Mouse (Mus musculus) E14TG2a.4 (cell line): ENCODE results near the gene Tbcc.

ENCODE experiments used
- H3K27me3 ChIP-seq: 2 replicates; pipeline ENCODE4 v1.6.1; 2014; ENCODE audit warnings: low read length, control low read depth; ENCODE audit not compliant: insufficient read depth
- H3K36me3 ChIP-seq: 2 replicates; pipeline ENCODE4 v1.6.1; 2014; ENCODE audit warnings: low read length, control low read depth; ENCODE audit not compliant: insufficient read depth
- H3K4me1 ChIP-seq: replicated peaks from 2 replicates; pipeline ENCODE4 v1.6.1; 2014; ENCODE audit warnings: low read depth, low read length, control low read depth
- H3K4me3 ChIP-seq: replicated peaks from 2 replicates; pipeline ENCODE4 v1.5.1; 2014; ENCODE audit warnings: mild to moderate bottlenecking, low read length
- H3K9me3 ChIP-seq: 2 replicates; pipeline ENCODE4 v1.6.1; 2014; ENCODE audit warnings: low read length, control low read depth
- CTCF ChIP-seq: conservative IDR thresholded peaks from 2 replicates; pipeline ENCODE4 v1.5.1; 2014; ENCODE audit warnings: low read length
- NANOG ChIP-seq: IDR thresholded peaks from 2 replicates; pipeline ENCODE4 v1.6.1; 2014; ENCODE audit warnings: borderline replicate concordance, low read length, mixed read lengths
- POU5F1 ChIP-seq: IDR thresholded peaks from 2 replicates; pipeline ENCODE4 v1.6.1; 2014; ENCODE audit warnings: low read length, borderline replicate concordance

Tbcc gene

DNA sequence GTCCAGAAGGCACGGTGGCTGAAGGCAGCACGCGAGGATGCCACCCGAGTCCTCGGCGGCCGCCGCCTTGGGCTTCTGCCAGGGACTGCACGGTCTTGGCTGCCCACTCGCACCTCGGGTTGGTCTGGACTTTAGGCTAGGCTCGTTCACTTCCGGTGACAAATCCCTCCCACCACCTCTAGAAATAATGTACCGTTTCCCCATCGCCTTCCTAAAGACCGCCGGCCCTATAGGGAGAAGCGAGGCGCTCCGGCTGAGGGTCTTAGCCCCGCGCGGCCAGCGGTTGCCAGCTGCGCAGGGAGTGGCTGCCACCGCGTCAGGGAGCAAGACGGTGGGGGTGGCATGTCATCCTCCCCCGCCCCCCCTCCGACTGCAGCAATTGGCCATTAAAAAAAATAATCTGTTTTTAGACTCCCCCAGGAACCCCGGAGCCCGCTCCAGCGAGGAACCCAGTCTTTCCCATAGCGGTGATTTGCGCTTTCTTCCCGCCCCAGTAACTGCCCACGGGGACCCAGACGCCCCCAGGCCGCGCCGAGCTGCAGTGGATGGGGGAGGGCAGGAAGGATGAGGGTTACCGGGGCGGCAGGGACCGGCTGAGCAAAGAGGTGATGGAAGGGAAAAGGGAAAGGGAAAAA, 917 bp upstream of the Tbcc start:
- Histone ChIP-seq H3K27me3 (no peaks in the 10 kb centered on the region), H3K9me3 (no peaks in the 10 kb centered on the region), H3K36me3 (peaks cover 30% of the 10 kb centered on the region), H3K4me1 (peaks cover 76% of the 10 kb centered on the region), H3K4me3 (peak overlapping the region; percentile 92)
- TF ChIP-seq NANOG (no peak), CTCF (no peak)

DNA sequence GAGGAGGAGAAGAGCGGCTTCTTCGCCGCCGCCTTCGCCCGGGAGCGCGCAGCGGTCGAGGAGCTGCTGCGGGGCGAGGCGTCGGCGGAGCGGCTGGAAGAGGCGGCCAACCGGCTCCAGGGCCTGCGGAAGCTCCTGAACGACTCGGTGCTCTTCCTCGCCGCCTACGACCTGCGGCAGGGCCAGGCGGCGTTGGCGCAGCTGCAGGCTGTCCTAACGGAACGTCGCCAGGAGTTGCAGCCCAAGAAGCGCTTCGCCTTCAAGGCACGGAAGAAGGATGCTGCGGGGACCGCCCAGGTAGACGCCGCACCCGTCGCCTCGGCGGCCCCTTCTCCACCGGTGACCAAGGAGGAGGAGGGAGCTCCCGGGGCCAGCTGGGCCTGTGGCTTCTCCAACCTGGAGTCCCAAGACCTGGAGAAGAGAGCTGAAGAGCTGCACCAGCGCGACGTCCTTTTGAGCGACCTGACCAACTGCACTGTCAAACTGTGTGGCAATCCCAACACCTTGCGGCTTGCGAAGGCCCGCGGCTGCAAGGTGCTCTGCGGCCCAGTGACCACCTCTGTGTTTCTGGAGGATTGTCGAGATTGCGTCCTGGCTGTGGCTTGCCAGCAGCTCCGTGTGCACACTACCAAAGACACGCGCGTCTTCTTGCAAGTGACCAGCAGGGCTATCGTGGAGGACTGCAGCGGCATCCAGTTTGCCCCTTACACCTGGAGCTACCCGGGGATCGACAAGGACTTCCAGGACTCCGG, 535 bp downstream of the Tbcc start:
- Histone ChIP-seq H3K36me3 (peaks cover 30% of the 10 kb centered on the region), H3K4me3 (peak overlapping the region; percentile 93), H3K4me1 (peaks cover 72% of the 10 kb centered on the region), H3K9me3 (no peaks in the 10 kb centered on the region), H3K27me3 (no peaks in the 10 kb centered on the region)
- TF ChIP-seq CTCF (no peak), NANOG (no peak), POU5F1 (no peak)

DNA sequence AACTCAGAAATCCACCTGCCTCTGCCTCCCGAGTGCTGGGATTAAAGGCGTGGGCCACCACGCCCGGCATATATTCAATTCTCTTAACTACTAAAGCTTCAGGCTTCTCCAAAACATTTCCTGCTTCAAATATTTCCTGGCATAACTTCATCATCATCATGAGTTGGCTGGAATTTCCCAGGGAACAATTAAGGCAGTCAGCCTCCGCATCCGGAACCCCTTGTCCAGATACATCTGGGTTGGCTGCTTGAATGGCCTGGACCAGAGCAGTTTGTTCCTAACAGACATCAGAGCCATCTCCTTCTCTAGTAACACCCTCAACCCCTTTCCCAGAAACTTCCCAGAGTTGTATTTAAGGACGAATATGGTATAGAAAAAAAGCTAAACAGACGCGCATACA, 4.9 kb downstream of the Tbcc start:
- Histone ChIP-seq H3K4me1 (peaks cover 54% of the 10 kb centered on the region), H3K4me3 (no peak overlapping the region), H3K9me3 (no peaks in the 10 kb centered on the region), H3K27me3 (0 out of 2 replicates have a peak, but pooled peaks cover 2% of the 10 kb centered on the region), H3K36me3 (peaks cover 27% of the 10 kb centered on the region)
- TF ChIP-seq NANOG (no peak), POU5F1 (no peak), CTCF (no peak)

DNA sequence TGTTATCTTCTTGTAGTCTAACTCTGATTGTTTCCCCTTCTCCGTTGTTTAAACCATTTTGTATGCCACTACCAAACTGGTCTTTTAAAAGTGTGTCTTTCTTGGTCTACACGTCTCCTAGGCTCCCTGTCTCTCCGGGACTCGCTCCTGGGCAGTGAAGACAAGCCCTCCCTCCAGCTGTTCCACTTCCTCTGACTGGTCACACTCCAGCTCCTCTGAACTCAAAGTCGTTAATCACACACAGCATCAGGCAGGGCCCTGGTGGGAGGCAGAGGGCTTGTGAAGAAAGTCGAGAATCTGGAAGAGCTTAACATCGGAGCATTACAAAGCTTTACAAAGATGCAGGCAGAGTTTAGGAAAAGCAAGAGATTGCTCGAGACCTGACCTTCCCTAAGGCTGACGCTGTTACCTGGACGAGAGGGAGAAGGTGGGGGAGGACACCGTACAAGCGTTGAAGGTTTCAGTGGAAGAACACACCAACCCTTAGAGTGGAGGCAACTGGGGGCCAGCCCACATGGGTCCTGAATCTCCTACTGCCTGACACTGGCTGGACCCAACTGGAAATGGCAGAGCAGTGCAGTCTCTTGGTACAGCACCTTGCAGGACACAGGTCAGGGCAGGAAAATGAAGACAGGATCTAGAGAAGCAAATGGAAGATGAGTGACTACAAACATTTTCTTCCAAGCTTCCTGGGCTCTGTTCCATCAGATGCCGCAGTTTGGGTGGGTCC, 6.9 kb downstream of the Tbcc start:
- Histone ChIP-seq H3K4me1 (peaks cover 52% of the 10 kb centered on the region), H3K9me3 (no peaks in the 10 kb centered on the region), H3K4me3 (no peak overlapping the region), H3K27me3 (0 out of 2 replicates have a peak, but pooled peaks cover 2% of the 10 kb centered on the region), H3K36me3 (peaks cover 15% of the 10 kb centered on the region)
- TF ChIP-seq CTCF (no peak), NANOG (no peak), POU5F1 (no peak)

DNA sequence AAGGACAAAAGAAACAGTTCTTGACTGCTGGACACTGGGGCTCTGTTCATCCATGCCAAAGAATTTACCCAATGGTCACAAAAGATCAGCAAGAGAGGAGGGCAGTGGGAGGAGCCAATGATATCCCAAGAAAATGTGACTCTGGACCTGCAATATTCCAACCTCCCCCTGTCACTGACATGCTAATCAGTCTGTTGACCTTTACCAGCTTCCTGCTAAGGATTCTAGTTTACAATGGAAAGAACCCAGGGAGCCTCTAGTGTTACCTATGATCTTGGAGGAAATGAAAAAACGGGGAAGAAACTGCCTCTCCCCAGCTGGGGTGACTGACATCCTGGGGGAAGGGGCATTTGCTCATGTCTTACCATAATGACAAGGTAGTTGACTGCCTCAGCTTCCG, 10.5 kb downstream of the Tbcc start:
- Histone ChIP-seq H3K9me3 (no peaks in the 10 kb centered on the region), H3K36me3 (no peaks in the 10 kb centered on the region), H3K4me1 (peaks cover 40% of the 10 kb centered on the region), H3K27me3 (0 out of 2 replicates have a peak, but pooled peaks cover 2% of the 10 kb centered on the region), H3K4me3 (no peak overlapping the region)
- TF ChIP-seq POU5F1 = no peak
- TF ChIP-seq CTCF = no peak
- TF ChIP-seq NANOG = no peak

DNA sequence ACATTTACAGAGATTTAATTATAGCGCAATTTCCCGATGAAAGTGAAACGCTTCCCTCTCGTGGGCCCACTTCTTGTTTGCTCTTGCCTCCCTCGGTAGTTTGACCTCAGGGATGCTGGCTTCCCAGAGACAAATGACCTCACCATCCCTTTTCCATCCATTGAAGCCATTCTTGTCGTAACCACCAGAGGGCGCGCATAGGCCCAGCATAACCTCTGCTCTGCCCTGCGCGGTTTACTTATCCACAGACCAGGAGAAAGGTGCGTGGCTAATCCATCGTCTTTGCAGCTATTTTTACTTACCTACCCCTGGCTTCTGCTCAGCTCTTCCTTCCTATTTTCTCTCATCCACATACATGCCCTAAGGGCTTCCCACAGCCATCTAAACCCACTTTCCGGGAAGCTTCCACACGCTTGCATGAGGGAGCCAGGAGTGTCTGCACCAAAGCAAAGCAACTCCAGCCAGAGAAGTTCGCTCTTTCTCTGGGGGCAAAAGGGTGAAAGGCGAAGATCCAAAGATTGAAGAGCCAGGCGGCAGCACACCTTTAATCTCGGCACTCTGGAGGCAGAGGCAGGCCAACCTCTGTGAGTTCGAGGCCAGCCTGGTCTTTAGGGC, 13.5 kb downstream of the Tbcc start:
- H3K4me3 ChIP-seq = peak overlapping the region; percentile 65
- H3K9me3 ChIP-seq = 0 out of 2 replicates have a peak, but pooled peaks cover 2% of the 10 kb centered on the region
- no peaks in the 10 kb centered on the region for H3K36me3 ChIP-seq
- TF ChIP-seq CTCF (peak; percentile 90), NANOG (no peak)
- H3K27me3 ChIP-seq = no peaks in the 10 kb centered on the region
- H3K4me1 ChIP-seq = peaks cover 28% of the 10 kb centered on the region

DNA sequence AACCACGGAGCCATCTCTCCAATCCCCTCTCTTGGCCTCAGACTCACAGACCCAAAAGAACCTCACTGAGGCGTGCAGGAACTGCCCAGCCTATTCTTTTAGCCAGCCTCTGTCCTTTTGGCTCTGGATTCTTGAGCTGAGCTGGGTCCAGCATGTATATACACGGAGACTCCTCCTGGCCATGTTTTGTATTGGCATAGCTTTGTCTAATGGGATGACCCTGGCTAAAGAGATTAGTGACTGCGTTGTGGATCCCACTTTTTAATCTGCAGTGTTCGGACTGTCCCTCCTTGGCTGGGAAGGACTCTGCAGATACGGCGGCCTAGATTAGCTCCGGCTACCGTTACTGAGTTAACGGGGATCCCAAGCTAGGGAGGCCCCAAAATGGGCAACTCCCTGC, 19.7 kb downstream of the Tbcc start, which contains the start of gene Prph2:
Gene Prph2, plus strand, starts transcription at position 274 of the 400 bp plus-strand sequence.
- peaks cover 33% of the 10 kb centered on the region for H3K4me1 ChIP-seq

More for the DNA sequence above, 19.7 kb downstream of the Tbcc start, which contains the start of gene Prph2:
- Histone ChIP-seq H3K36me3 (no peaks in the 10 kb centered on the region), H3K27me3 (peaks cover 15% of the 10 kb centered on the region; the same call in 1 of the 2 replicates), H3K9me3 (0 out of 2 replicates have a peak, but pooled peaks cover 2% of the 10 kb centered on the region), H3K4me3 (peak within 1 kb of the TSS; percentile 39; the same call in 1 of the 2 replicates)
- no peak for TF ChIP-seq NANOG
- TF ChIP-seq POU5F1 = no peak
- no peak for TF ChIP-seq CTCF
